Mouse (Mus musculus) retina, postnatal 7 days (tissue): Measurements from ENCODE around the gene Tas2r138.
"Not testable (repeated sequence)": the region's sequence is repeated elsewhere in the genome, so short reads cannot be mapped to it uniquely, and the experiment has no call there.

Source experiments
- DNase-seq: peaks from one replicate; pipeline ENCODE4 v3.0.0-alpha.2; 2012; ENCODE audit warnings: low read depth, low spot score

Gene Tas2r138

GRCm38 (mm10) chr6:40613260-40613852, at the start of gene Tas2r138:
TSS of gene Tas2r138 (minus strand) at chr6:40613310.
- no peak for DNase-seq

- no peak for DNase-seq
Observed at GRCm38 (mm10) chr6:40660930-40661329, 47.8 kb upstream of the Tas2r138 start.

- DNase-seq: no peak
Observed at GRCm38 (mm10) chr6:40650953-40651352, 37.8 kb upstream of the Tas2r138 start.

- no peak for DNase-seq
Observed at GRCm38 (mm10) chr6:40645701-40646100, 32.6 kb upstream of the Tas2r138 start.

- no peak for DNase-seq
Observed at GRCm38 (mm10) chr6:40640710-40641538, 27.8 kb upstream of the Tas2r138 start.

GRCm38 (mm10) chr6:40637755-40638154, 24.6 kb upstream of the Tas2r138 start:
- no peak for DNase-seq

GRCm38 (mm10) chr6:40635559-40635958, 22.4 kb upstream of the Tas2r138 start:
- no peak for DNase-seq

GRCm38 (mm10) chr6:40634640-40635071, 21.5 kb upstream of the Tas2r138 start:
- no peak for DNase-seq

GRCm38 (mm10) chr6:40628406-40629000, 15.4 kb upstream of the Tas2r138 start, which contains the start of gene Mgam:
TSS of gene Mgam (plus strand) at chr6:40628831.
- DNase-seq: no peak

- DNase-seq: no peak
Observed at GRCm38 (mm10) chr6:40626111-40626510, 13.0 kb upstream of the Tas2r138 start.

GRCm38 (mm10) chr6:40617965-40618364, 4.9 kb upstream of the Tas2r138 start:
- DNase-seq: peak; percentile 47

- no peak for DNase-seq
Observed at GRCm38 (mm10) chr6:40610244-40610643, 2.9 kb downstream of the Tas2r138 start.

GRCm38 (mm10) chr6:40607431-40607830, 5.7 kb downstream of the Tas2r138 start:
- DNase-seq: no peak

GRCm38 (mm10) chr6:40598546-40598945, 14.6 kb downstream of the Tas2r138 start:
- not testable (repeated sequence) for DNase-seq

GRCm38 (mm10) chr6:40594804-40595550, 18.1 kb downstream of the Tas2r138 start:
- no peak for DNase-seq

- DNase-seq: no peak
Observed at GRCm38 (mm10) chr6:40588346-40588745, 24.8 kb downstream of the Tas2r138 start.

GRCm38 (mm10) chr6:40585645-40586044, 27.5 kb downstream of the Tas2r138 start, which contains the start of gene Clec5a:
TSS of gene Clec5a (minus strand) at chr6:40585821.
- DNase-seq: no peak

- DNase-seq: no peak
Observed at GRCm38 (mm10) chr6:40584336-40584735, 28.8 kb downstream of the Tas2r138 start.

- no peak for DNase-seq
Observed at GRCm38 (mm10) chr6:40576305-40576704, 36.8 kb downstream of the Tas2r138 start.

- no peak for DNase-seq
Observed at GRCm38 (mm10) chr6:40573618-40574017, 39.5 kb downstream of the Tas2r138 start.

- no peak for DNase-seq
Observed at GRCm38 (mm10) chr6:40569187-40569586, 43.9 kb downstream of the Tas2r138 start, which contains the start of gene Olfr460. TSS of gene Olfr460 (plus strand) at chr6:40569487.
